Comparison of ENCODE assay signal across 14 mouse cellular contexts in genomic region chr6:4118611-4119010, GRCm38 (mm10).
"Had no signal": no experiment of that assay in that cellular context is flagged by ENCODE, and none has a peak within 500 bp of the region (broad histone marks: within the 10 kb centered on the region; RNA-seq: fewer than 3 reads in every experiment).

No protein-coding gene starts in this region.

- H3K9ac ChIP-seq: liver, postnatal 0 days; lung, embryonic 15.5 days; midbrain, embryonic 13.5 days; midbrain, embryonic 15.5 days; neural tube, embryonic 12.5 days had no signal

- DNase-seq: liver, postnatal 0 days; lung, adult 2 months; lung, postnatal 14 days; lung, postnatal 36 days; right cerebral cortex, postnatal 14 days; thymus, adult 18-20 months; thymus, postnatal 25 days; thymus, postnatal 4 days had no signal

- H3K36me3 ChIP-seq: lung, embryonic 15.5 days; midbrain, embryonic 13.5 days; midbrain, embryonic 15.5 days; neural tube, embryonic 12.5 days had no signal

- H3K27ac ChIP-seq: lung, embryonic 15.5 days; macrophage; midbrain, embryonic 13.5 days; midbrain, embryonic 15.5 days; neural tube, embryonic 12.5 days had no signal

- H3K4me3 ChIP-seq: lung, embryonic 15.5 days; megakaryocyte, embryonic 14.5 days; midbrain, embryonic 13.5 days; midbrain, embryonic 15.5 days; neural tube, embryonic 12.5 days had no signal

- H3K9me3 ChIP-seq: lung, embryonic 15.5 days; megakaryocyte, embryonic 14.5 days; midbrain, embryonic 13.5 days; midbrain, embryonic 15.5 days; neural tube, embryonic 12.5 days had no signal

- H3K4me1 ChIP-seq: lung, embryonic 15.5 days; megakaryocyte, embryonic 14.5 days; midbrain, embryonic 13.5 days; midbrain, embryonic 15.5 days; neural tube, embryonic 12.5 days had no signal
